Mouse (Mus musculus) MEL (cell line): ENCODE data around the gene Gsta2. TPM values are rescaled to one million over a fixed set of nuclear protein-coding genes. Genes with fewer than 3 reads are reported as not detected.

Experiments
- DNase-seq: peaks from one replicate; pipeline ENCODE4 v3.0.0; 2011; ENCODE audit warnings: low read depth, low spot score
- H3K27ac ChIP-seq: 2 replicates; pipeline ENCODE4 v1.5.1; 2012; ENCODE audit warnings: low read depth, mild to moderate bottlenecking, control low read depth, low read length, moderate library complexity; ENCODE audit not compliant: control insufficient read depth
- H3K27me3 ChIP-seq, 2 experiments: fragments of 150-350 bp in 1 of 2; sonication (generic) in 1 of 2; 2 replicates each; pipeline ENCODE4 v1.6.1; 2012; ENCODE audit warnings: low read length in 2 of 2, mild to moderate bottlenecking in 2 of 2, improper control_type of control experiment in 1 of 2, moderate library complexity in 1 of 2; ENCODE audit not compliant: insufficient read depth in 2 of 2, control insufficient read depth in 1 of 2
- H3K36me3 ChIP-seq, 2 experiments: 2 replicates each; pipeline ENCODE4 v1.6.1; 2012 to 2014; ENCODE audit warnings: low read length in 2 of 2, improper control_type of control experiment in 1 of 2, inconsistent platforms in 1 of 2, mild to moderate bottlenecking in 1 of 2; ENCODE audit not compliant: insufficient read depth in 2 of 2, control insufficient read depth in 1 of 2
- H3K4me1 ChIP-seq, 2 experiments: fragments of 150-350 bp in 1 of 2; sonication (generic) in 1 of 2; 2 replicates each; pipeline ENCODE4 v1.6.1; 2012; ENCODE audit warnings: low read length in 2 of 2, improper control_type of control experiment in 1 of 2, mild to moderate bottlenecking in 1 of 2; ENCODE audit not compliant: insufficient read depth in 2 of 2, control insufficient read depth in 1 of 2
- H3K4me3 ChIP-seq, 2 experiments: fragments of 150-350 bp in 1 of 2; sonication (generic) in 1 of 2; 2 replicates each; pipeline ENCODE4 v1.5.1; 2012; ENCODE audit warnings: low read depth in 2 of 2, low read length in 2 of 2, mild to moderate bottlenecking in 2 of 2, moderate library complexity in 2 of 2, control low read depth in 1 of 2, improper control_type of control experiment in 1 of 2; ENCODE audit not compliant: control insufficient read depth in 1 of 2, insufficient read depth in 1 of 2
- H3K79me2 ChIP-seq: 2 replicates; pipeline ENCODE4 v1.6.1; 2012; ENCODE audit warnings: mild to moderate bottlenecking, low read length, moderate library complexity; ENCODE audit not compliant: control insufficient read depth, poor library complexity, insufficient read depth
- H3K9ac ChIP-seq: 2 replicates; pipeline ENCODE4 v1.6.1; 2012; ENCODE audit warnings: low read depth, mild to moderate bottlenecking, control low read depth, low read length, moderate library complexity; ENCODE audit not compliant: control insufficient read depth, poor library complexity, severe bottlenecking
- H3K9me3 ChIP-seq: fragments of 150-350 bp; sonication (generic); replicated peaks from 2 replicates; pipeline ENCODE4 v1.6.1; 2012; ENCODE audit warnings: mild to moderate bottlenecking, low read length, improper control_type of control experiment, moderate library complexity; ENCODE audit not compliant: insufficient read depth
- CHD2 ChIP-seq: IDR thresholded peaks from 2 replicates; pipeline ENCODE4 v1.6.1; 2011; ENCODE audit warnings: low read length, improper control_type of control experiment
- ELF1 ChIP-seq: IDR thresholded peaks from 2 replicates; pipeline ENCODE4 v1.6.1; 2014; ENCODE audit warnings: low read depth, mild to moderate bottlenecking, inconsistent platforms, low read length, improper control_type of control experiment, moderate library complexity
- EP300 ChIP-seq, 2 experiments: IDR thresholded peaks; 2 replicates each; pipeline ENCODE4 v1.6.1; 2011; ENCODE audit warnings: improper control_type of control experiment in 2 of 2, low read length in 2 of 2, low read depth in 1 of 2, mild to moderate bottlenecking in 1 of 2
- ETS1 ChIP-seq: IDR thresholded peaks from 2 replicates; pipeline ENCODE4 v1.6.1; 2012; ENCODE audit warnings: low read depth, mild to moderate bottlenecking, inconsistent platforms, low read length, improper control_type of control experiment, moderate library complexity
- GATA1 ChIP-seq: IDR thresholded peaks from 2 replicates; pipeline ENCODE4 v1.6.1; 2011; ENCODE audit warnings: low read depth, low read length, improper control_type of control experiment
- HCFC1 ChIP-seq: IDR thresholded peaks from 2 replicates; pipeline ENCODE4 v1.6.1; 2012; ENCODE audit warnings: low read depth, mild to moderate bottlenecking, inconsistent platforms, low read length, improper control_type of control experiment, moderate library complexity
- JUND ChIP-seq: IDR thresholded peaks from 2 replicates; pipeline ENCODE4 v1.6.1; 2011; ENCODE audit warnings: low read depth, mild to moderate bottlenecking, improper control_type of control experiment, low read length
- MAFK ChIP-seq: IDR thresholded peaks from 2 replicates; pipeline ENCODE4 v1.6.1; 2011; ENCODE audit warnings: low read depth, mild to moderate bottlenecking, low read length, improper control_type of control experiment, borderline replicate concordance
- MYB ChIP-seq: IDR thresholded peaks from 2 replicates; pipeline ENCODE4 v1.6.1; 2011; ENCODE audit warnings: mild to moderate bottlenecking, low read depth, low read length, improper control_type of control experiment
- MYC ChIP-seq: IDR thresholded peaks from 2 replicates; pipeline ENCODE4 v1.6.1; 2011; ENCODE audit warnings: low read depth, mild to moderate bottlenecking, low read length, improper control_type of control experiment, moderate library complexity
- NELFE ChIP-seq: IDR thresholded peaks from 2 replicates; pipeline ENCODE4 v1.6.1; 2011; ENCODE audit warnings: low read depth, low read length, improper control_type of control experiment
- NRF1 ChIP-seq: IDR thresholded peaks from 2 replicates; pipeline ENCODE4 v1.6.1; 2014; ENCODE audit warnings: low read depth, mild to moderate bottlenecking, inconsistent platforms, low read length, improper control_type of control experiment, moderate library complexity; ENCODE audit not compliant: poor library complexity, insufficient read depth, severe bottlenecking
- POLR2AphosphoS2 ChIP-seq: IDR thresholded peaks from 2 replicates; pipeline ENCODE4 v1.6.1; 2011; ENCODE audit warnings: low read length, improper control_type of control experiment
- POLR2AphosphoS5 ChIP-seq: IDR thresholded peaks from 2 replicates; pipeline ENCODE4 v1.6.1; 2012; ENCODE audit warnings: low read depth, borderline replicate concordance, mild to moderate bottlenecking, inconsistent platforms, low read length, moderate library complexity, mixed read lengths
- SIN3A ChIP-seq: IDR thresholded peaks from 2 replicates; pipeline ENCODE4 v1.6.1; 2012; ENCODE audit warnings: low read length, improper control_type of control experiment, inconsistent platforms
- SMC3 ChIP-seq: IDR thresholded peaks from 2 replicates; pipeline ENCODE4 v1.6.1; 2011; ENCODE audit warnings: low read depth, low read length, improper control_type of control experiment
- ZKSCAN1 ChIP-seq: IDR thresholded peaks from 2 replicates; pipeline ENCODE4 v1.6.1; 2012; ENCODE audit warnings: low read depth, mild to moderate bottlenecking, inconsistent platforms, low read length, improper control_type of control experiment, moderate library complexity
- ZMIZ1 ChIP-seq: IDR thresholded peaks from 2 replicates; pipeline ENCODE4 v1.6.1; 2012; ENCODE audit warnings: low read depth, mild to moderate bottlenecking, inconsistent platforms, low read length, improper control_type of control experiment, moderate library complexity
- ZNF384 ChIP-seq: IDR thresholded peaks from 2 replicates; pipeline ENCODE4 v1.6.1; 2012; ENCODE audit warnings: low read depth, mild to moderate bottlenecking, inconsistent platforms, low read length, improper control_type of control experiment
- polyA plus RNA-seq, 2 experiments: library from polyadenylated mRNA; stranded (reverse) in 1 of 2; unstranded in 1 of 2; fragments of >175 nt in 1 of 2; fragments of >200 nt in 1 of 2; gene quantifications; 2 replicates each; pipeline versions ENCODE4 v1.2.1 to v1.2.4; 2012; ENCODE audit warnings: low replicate concordance in 2 of 2, low read depth in 1 of 2; ENCODE audit not compliant: insufficient read length in 2 of 2, insufficient read depth in 1 of 2, missing spikeins in 1 of 2
- total RNA-seq: library from RNA; depleted of rRNA; stranded (reverse); fragments of 300-350 nt; gene quantifications from 2 replicates; pipeline ENCODE4 v1.2.3, GENCODE M21; 2012

Gsta2 gene
- total and polyA plus RNA-seq, 3 experiments = not detected

- H3K36me3 ChIP-seq = peaks cover 0 to 15% of the 10 kb centered on the region in 2 experiments
- peak overlapping the region; percentile 35 to 37; a peak in 3 of 4 replicates for H3K4me3 ChIP-seq
- H3K4me1 ChIP-seq = peaks cover 6 to 11% of the 10 kb centered on the region in 2 experiments; a peak in 3 of 4 replicates
- peak overlapping the region; percentile 33 for H3K27ac ChIP-seq
- H3K9ac ChIP-seq = peak overlapping the region; percentile 39
- H3K79me2 ChIP-seq = peaks cover 17% of the 10 kb centered on the region
- no peaks in the 10 kb centered on the region for H3K9me3 ChIP-seq
- DNase-seq = no peak
- no peak for TF ChIP-seq SIN3A
- no peak for TF ChIP-seq GATA1
- TF ChIP-seq ZNF384 = peak; percentile 74
- no peaks in the 10 kb centered on the region for H3K27me3 ChIP-seq
These were observed 39.6 kb upstream of the Gsta2 start for GRCm38 (mm10) chr9:78395244-78395629.

- H3K27me3 ChIP-seq = no peaks in the 10 kb centered on the region
- TF ChIP-seq POLR2AphosphoS5 = no peak
- no peaks in the 10 kb centered on the region for H3K9me3 ChIP-seq
- H3K36me3 ChIP-seq = peaks cover 0 to 17% of the 10 kb centered on the region in 2 experiments; a peak in 3 of 4 replicates
- H3K9ac ChIP-seq = no peak overlapping the region
- no peak overlapping the region for H3K4me3 ChIP-seq
- H3K27ac ChIP-seq = no peak overlapping the region
- H3K79me2 ChIP-seq = peaks cover 17% of the 10 kb centered on the region
- H3K4me1 ChIP-seq = peaks cover 6 to 13% of the 10 kb centered on the region in 2 experiments
- no peak for DNase-seq
These were observed 39.0 kb upstream of the Gsta2 start for GRCm38 (mm10) chr9:78394602-78395001.

GRCm38 (mm10) chr9:78393741-78394140 lies 38.2 kb upstream of the Gsta2 start:
- Histone ChIP-seq H3K27me3 (no peaks in the 10 kb centered on the region), H3K79me2 (peaks cover 17% of the 10 kb centered on the region), H3K4me3 (peak overlapping the region; percentile 59 to 95), H3K4me1 (peaks cover 6 to 13% of the 10 kb centered on the region in 2 experiments), H3K36me3 (peaks cover 0 to 17% of the 10 kb centered on the region in 2 experiments; a peak in 3 of 4 replicates), H3K9ac (peak overlapping the region; percentile 89), H3K27ac (peak overlapping the region; percentile 85), H3K9me3 (no peaks in the 10 kb centered on the region)
- DNase-seq = peak; percentile 56
- TF ChIP-seq NELFE = peak; percentile 31; the same call in 1 of the 2 replicates
- no peak for TF ChIP-seq CHD2
- TF ChIP-seq ELF1 = 0 out of 2 replicates have a peak, but pooled peaks have one; percentile 5
- peak; percentile 45; the same call in 1 of the 2 replicates for TF ChIP-seq SIN3A
- TF ChIP-seq MAFK = no peak
- 0 out of 2 replicates have a peak, but pooled peaks have one; percentile 14 for TF ChIP-seq ZMIZ1
- TF ChIP-seq ZKSCAN1 = no peak
- TF ChIP-seq ETS1 = no peak
- no peak for TF ChIP-seq POLR2AphosphoS2
- TF ChIP-seq SMC3 = no peak
- TF ChIP-seq HCFC1 = 0 out of 2 replicates have a peak, but pooled peaks have one; percentile 28
- TF ChIP-seq MYB = no peak
- TF ChIP-seq JUND = no peak
- no peak for TF ChIP-seq NRF1
- TF ChIP-seq MYC = 0 out of 2 replicates have a peak, but pooled peaks have one; percentile 24
- no peak for TF ChIP-seq EP300 (IDR thresholded peaks at IDR 0.05; ENCODE audit: low read depth in 1 of 2, low read length in 2 of 2)
- TF ChIP-seq, all 39 proteins: peak for 6
